Mouse (Mus musculus): ENCODE data around the gene Timp2. TPM values are rescaled to one million over a fixed set of nuclear protein-coding genes. Genes with fewer than 3 reads are reported as not detected.
A peak's percentile ranks its signal among the peaks of the same experiment; 100 is the strongest.
"Not testable (repeated sequence)": the region's sequence is repeated elsewhere in the genome, so short reads cannot be mapped to it uniquely, and the experiment has no call there.

The Timp2 gene
- polyA plus RNA-seq, 1 experiment from 2014 or later: 83.9 TPM

GRCm38 (mm10) chr11:118397806-118398530 is 42.4 kb upstream of the Timp2 start:
- H3K9me3 ChIP-seq (ENCODE audit: control insufficient read depth, low read length): no peaks in the 10 kb centered on the region
- no peak overlapping the region for H3K27ac ChIP-seq (ENCODE audit: low read depth)
- ATAC-seq (replicated peaks; ENCODE audit: low FRiP score, low TSS enrichment, low read depth) (no peak), DNase-seq (ENCODE audit: low spot score) (no peak)
- 92% methylated on average over 26 of the region's 26 CpGs for WGBS
- H3K4me2 ChIP-seq (ENCODE audit: low read length): no peak overlapping the region
- H3K4me3 ChIP-seq (ENCODE audit: low read depth, low read length): no peak overlapping the region
- H3K9ac ChIP-seq (ENCODE audit: low read length): no peak overlapping the region
- H3K36me3 ChIP-seq (ENCODE audit: control insufficient read depth, insufficient read depth, low read length): peaks cover 12% of the 10 kb centered on the region
- no peaks in the 10 kb centered on the region for H3K27me3 ChIP-seq (replicated peaks; ENCODE audit: control insufficient read depth, insufficient read depth, low read length)
- H3K4me1 ChIP-seq (replicated peaks; ENCODE audit: control insufficient read depth, insufficient read depth, low read length): peaks cover 29% of the 10 kb centered on the region

GRCm38 (mm10) chr11:118394538-118394937 is 39.0 kb upstream of the Timp2 start:
- Histone ChIP-seq H3K9ac (ENCODE audit: low read length) (no peak overlapping the region), H3K4me2 (ENCODE audit: low read length) (no peak overlapping the region), H3K27me3 (replicated peaks; ENCODE audit: control insufficient read depth, insufficient read depth, low read length) (no peaks in the 10 kb centered on the region), H3K36me3 (ENCODE audit: control insufficient read depth, insufficient read depth, low read length) (peaks cover 17% of the 10 kb centered on the region), H3K27ac (ENCODE audit: low read depth) (no peak overlapping the region), H3K9me3 (ENCODE audit: control insufficient read depth, low read length) (no peaks in the 10 kb centered on the region), H3K4me1 (replicated peaks; ENCODE audit: control insufficient read depth, insufficient read depth, low read length) (no peaks in the 10 kb centered on the region), H3K4me3 (ENCODE audit: low read depth, low read length) (no peak overlapping the region)
- ATAC-seq (replicated peaks; ENCODE audit: low FRiP score, low TSS enrichment, low read depth) (no peak), DNase-seq (ENCODE audit: low spot score) (no peak)
- WGBS: 61% methylated on average over 6 of the region's 6 CpGs

- Histone ChIP-seq H3K27ac (ENCODE audit: low read depth) (no peak overlapping the region), H3K9me3 (ENCODE audit: control insufficient read depth, low read length) (no peaks in the 10 kb centered on the region), H3K4me2 (ENCODE audit: low read length) (no peak overlapping the region), H3K4me3 (ENCODE audit: low read depth, low read length) (no peak overlapping the region), H3K36me3 (ENCODE audit: control insufficient read depth, insufficient read depth, low read length) (peaks cover 17% of the 10 kb centered on the region), H3K4me1 (replicated peaks; ENCODE audit: control insufficient read depth, insufficient read depth, low read length) (no peaks in the 10 kb centered on the region), H3K27me3 (replicated peaks; ENCODE audit: control insufficient read depth, insufficient read depth, low read length) (no peaks in the 10 kb centered on the region), H3K9ac (ENCODE audit: low read length) (no peak overlapping the region)
- no peak for ATAC-seq (replicated peaks; ENCODE audit: low FRiP score, low TSS enrichment, low read depth)
- no peak for DNase-seq (ENCODE audit: low spot score)
- WGBS: 66% methylated on average over 5 of the region's 5 CpGs
Measured at GRCm38 (mm10) chr11:118393991-118394390, 38.5 kb upstream of the Timp2 start.

- 90% methylated on average over 13 of the region's 13 CpGs for whole genome bisulfite sequencing
- H3K4me2 ChIP-seq (ENCODE audit: low read length); H3K4me3 ChIP-seq (ENCODE audit: low read depth, low read length); H3K27me3 ChIP-seq (replicated peaks; ENCODE audit: control insufficient read depth, insufficient read depth, low read length); H3K36me3 ChIP-seq (ENCODE audit: control insufficient read depth, insufficient read depth, low read length); H3K9ac ChIP-seq (ENCODE audit: low read length); ATAC-seq (replicated peaks; ENCODE audit: low FRiP score, low TSS enrichment, low read depth); H3K27ac ChIP-seq (ENCODE audit: low read depth); H3K9me3 ChIP-seq (ENCODE audit: control insufficient read depth, low read length); DNase-seq (ENCODE audit: low spot score); H3K4me1 ChIP-seq (replicated peaks; ENCODE audit: control insufficient read depth, insufficient read depth, low read length): not testable (repeated sequence)
Measured at GRCm38 (mm10) chr11:118387816-118388215, 32.3 kb upstream of the Timp2 start.

GRCm38 (mm10) chr11:118379251-118380009 is 23.9 kb upstream of the Timp2 start:
- 40% methylated on average over 11 of the region's 11 CpGs for WGBS
- ATAC-seq (replicated peaks; ENCODE audit: low FRiP score, low TSS enrichment, low read depth): 0 out of 2 replicates have a peak, but pooled peaks have one; percentile 43

GRCm38 (mm10) chr11:118378656-118379055 is 23.1 kb upstream of the Timp2 start:
- Histone ChIP-seq H3K4me3 (ENCODE audit: low read depth, low read length) (no peak overlapping the region), H3K4me2 (ENCODE audit: low read length) (no peak overlapping the region), H3K9ac (ENCODE audit: low read length) (no peak overlapping the region), H3K27ac (ENCODE audit: low read depth) (no peak overlapping the region), H3K36me3 (ENCODE audit: control insufficient read depth, insufficient read depth, low read length) (no peaks in the 10 kb centered on the region), H3K4me1 (replicated peaks; ENCODE audit: control insufficient read depth, insufficient read depth, low read length) (peaks cover 7% of the 10 kb centered on the region; the same call in 1 of the 2 replicates), H3K27me3 (replicated peaks; ENCODE audit: control insufficient read depth, insufficient read depth, low read length) (no peaks in the 10 kb centered on the region), H3K9me3 (ENCODE audit: control insufficient read depth, low read length) (no peaks in the 10 kb centered on the region)
- 82% methylated on average over 6 of the region's 6 CpGs for WGBS
- DNase-seq (ENCODE audit: low spot score) (no peak), ATAC-seq (replicated peaks; ENCODE audit: low FRiP score, low TSS enrichment, low read depth) (0 out of 2 replicates have a peak, but pooled peaks have one; percentile 19)

More at GRCm38 (mm10) chr11:118379251-118380009, 23.9 kb upstream of the Timp2 start:
- no peak overlapping the region for H3K27ac ChIP-seq (ENCODE audit: low read depth)
- H3K9ac ChIP-seq (ENCODE audit: low read length): no peak overlapping the region
- no peaks in the 10 kb centered on the region for H3K36me3 ChIP-seq (ENCODE audit: control insufficient read depth, insufficient read depth, low read length)
- H3K4me1 ChIP-seq (replicated peaks; ENCODE audit: control insufficient read depth, insufficient read depth, low read length): peaks cover 7% of the 10 kb centered on the region; the same call in 1 of the 2 replicates
- no peak overlapping the region for H3K4me2 ChIP-seq (ENCODE audit: low read length)
- no peak overlapping the region for H3K4me3 ChIP-seq (ENCODE audit: low read depth, low read length)
- no peaks in the 10 kb centered on the region for H3K27me3 ChIP-seq (replicated peaks; ENCODE audit: control insufficient read depth, insufficient read depth, low read length)
- peak; percentile 91 for DNase-seq (ENCODE audit: low spot score)
- H3K9me3 ChIP-seq (ENCODE audit: control insufficient read depth, low read length): no peaks in the 10 kb centered on the region

GRCm38 (mm10) chr11:118376323-118376722 is 20.8 kb upstream of the Timp2 start:
- H3K4me3 ChIP-seq (ENCODE audit: low read depth, low read length); H3K27ac ChIP-seq (ENCODE audit: low read depth); DNase-seq (ENCODE audit: low spot score); H3K4me1 ChIP-seq (replicated peaks; ENCODE audit: control insufficient read depth, insufficient read depth, low read length); H3K36me3 ChIP-seq (ENCODE audit: control insufficient read depth, insufficient read depth, low read length); ATAC-seq (replicated peaks; ENCODE audit: low FRiP score, low TSS enrichment, low read depth); H3K9ac ChIP-seq (ENCODE audit: low read length); H3K4me2 ChIP-seq (ENCODE audit: low read length); H3K27me3 ChIP-seq (replicated peaks; ENCODE audit: control insufficient read depth, insufficient read depth, low read length); H3K9me3 ChIP-seq (ENCODE audit: control insufficient read depth, low read length): not testable (repeated sequence)

GRCm38 (mm10) chr11:118375881-118376280 is 20.3 kb upstream of the Timp2 start:
- Histone ChIP-seq H3K27me3 (replicated peaks; ENCODE audit: control insufficient read depth, insufficient read depth, low read length) (no peaks in the 10 kb centered on the region), H3K4me3 (ENCODE audit: low read depth, low read length) (no peak overlapping the region), H3K9me3 (ENCODE audit: control insufficient read depth, low read length) (no peaks in the 10 kb centered on the region), H3K4me2 (ENCODE audit: low read length) (no peak overlapping the region), H3K9ac (ENCODE audit: low read length) (no peak overlapping the region), H3K4me1 (replicated peaks; ENCODE audit: control insufficient read depth, insufficient read depth, low read length) (peaks cover 7% of the 10 kb centered on the region; the same call in 1 of the 2 replicates), H3K27ac (ENCODE audit: low read depth) (no peak overlapping the region), H3K36me3 (ENCODE audit: control insufficient read depth, insufficient read depth, low read length) (no peaks in the 10 kb centered on the region)
- 58% methylated on average over 5 of the region's 5 CpGs for WGBS
- DNase-seq (ENCODE audit: low spot score) (no peak), ATAC-seq (replicated peaks; ENCODE audit: low FRiP score, low TSS enrichment, low read depth) (no peak)
